Mouse (Mus musculus) v-Abl transformed pro-B cells (cell line): ENCODE results near the gene Strn.

ENCODE experiments used
- in situ Hi-C, 2 experiments: fragments of 400-800 bp; cut with MboI; formaldehyde crosslinking; loops; one replicate each; pipeline ENCODE4 v1.15.1; 2025; ENCODE audit not compliant: unreplicated experiment in 2 of 2

Gene Strn

DNA sequence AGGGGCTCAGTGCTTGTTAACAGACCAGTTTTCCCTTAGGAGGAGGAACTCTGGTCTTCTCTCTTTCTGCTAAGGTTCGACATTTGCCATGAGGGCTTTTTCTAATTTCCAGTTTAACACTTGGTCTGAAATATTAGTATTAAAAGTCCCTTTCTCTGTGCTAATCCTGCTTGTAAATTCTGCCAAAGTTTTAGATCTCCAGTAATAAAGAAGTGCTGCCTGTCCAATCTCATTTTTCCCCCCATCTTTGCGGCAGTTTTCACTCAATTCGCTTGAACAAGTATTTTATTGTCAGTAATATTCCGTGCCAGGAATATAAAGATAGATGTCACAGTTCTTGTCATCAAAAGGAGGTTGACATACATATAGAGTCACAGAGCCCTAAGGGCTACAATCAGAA, at the start of gene Strn:
Gene Strn (minus strand): TSS at position 101 of the 400 bp plus-strand sequence.
- in situ Hi-C loops, result loop anchor here in 1 of 2 experiments (10.0 kb wide), 1 partner anchor 198 kb away; the partner anchor contains the start of genes Cebpz and Ndufaf7

DNA sequence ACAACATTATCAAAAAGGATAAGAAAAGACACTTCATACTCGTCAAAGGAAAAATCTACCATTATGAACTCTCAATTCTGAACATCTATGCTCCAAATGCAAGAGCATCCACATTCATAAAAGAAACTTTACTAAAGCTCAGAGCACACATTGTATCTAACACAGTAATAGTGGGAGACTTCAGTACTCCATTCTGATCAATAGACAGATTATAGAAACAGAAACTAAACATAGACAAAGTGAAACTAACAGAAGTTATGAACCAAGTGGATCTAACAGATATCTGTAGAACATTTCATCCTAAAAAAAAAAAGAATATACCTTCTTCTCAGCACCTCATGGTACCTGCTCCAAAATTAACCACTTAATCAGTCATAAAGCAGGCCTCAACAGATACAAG, 41.8 kb upstream of the Strn start:
- in situ Hi-C loops, result no loop called here

DNA sequence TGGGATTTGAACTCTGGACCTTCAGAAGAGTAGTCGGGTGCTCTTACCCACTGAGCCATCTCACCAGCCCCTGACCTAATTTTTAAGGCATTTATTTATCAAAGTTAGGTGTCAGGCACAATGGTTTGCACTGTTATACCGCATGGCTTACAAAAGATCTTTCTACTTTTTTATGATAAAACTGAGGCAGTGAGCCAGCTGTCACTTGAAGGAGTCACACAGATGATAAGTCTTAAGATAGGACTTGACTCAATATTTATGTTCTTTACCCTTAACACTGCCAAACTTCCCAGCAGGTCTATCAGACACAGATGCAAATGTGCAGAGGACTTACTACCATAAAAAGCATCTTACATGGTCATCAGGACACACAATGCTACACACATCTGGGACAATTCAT, 35.3 kb upstream of the Strn start:
- in situ Hi-C loops, result no loop called here

DNA sequence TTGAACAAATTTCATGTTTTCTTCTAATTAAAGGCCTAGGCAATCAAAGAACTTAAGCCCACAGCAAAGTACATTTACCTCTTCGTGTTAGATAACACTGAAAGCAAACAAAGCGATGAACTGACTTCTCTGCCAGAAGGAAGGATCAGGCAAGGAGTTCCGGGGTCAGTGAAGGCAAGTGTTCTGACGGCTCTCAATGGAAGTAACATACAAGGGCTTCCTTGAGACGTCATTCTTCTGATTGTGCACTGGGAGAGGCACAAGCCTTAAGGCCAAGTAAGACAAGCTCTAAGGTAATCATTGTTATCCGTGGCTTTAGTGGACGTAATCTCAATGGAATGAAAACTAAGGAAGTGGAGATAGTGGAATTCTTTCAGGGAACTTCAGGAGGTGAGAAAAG, 33.9 kb upstream of the Strn start:
- in situ Hi-C loops, result no loop called here

DNA sequence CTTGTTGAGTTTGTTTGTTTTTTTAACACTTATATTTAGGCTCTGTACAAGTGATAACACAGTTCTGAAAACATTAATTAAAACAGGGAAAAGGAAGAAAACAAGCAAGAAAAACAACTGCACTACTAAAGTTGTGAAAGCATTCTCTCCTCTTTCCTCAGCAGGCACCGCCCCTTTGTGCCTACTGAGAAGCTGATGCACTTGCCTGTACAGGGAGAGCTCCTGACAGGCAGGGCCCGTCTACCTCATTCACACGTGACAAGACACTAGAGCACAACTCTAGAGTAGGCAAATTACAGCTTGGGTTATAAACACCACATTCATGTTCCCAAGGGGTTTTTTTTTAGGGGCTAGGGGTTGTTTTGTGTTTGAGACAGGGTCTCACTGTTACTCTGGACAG, 32.3 kb upstream of the Strn start:
- in situ Hi-C loops, result no loop called here

DNA sequence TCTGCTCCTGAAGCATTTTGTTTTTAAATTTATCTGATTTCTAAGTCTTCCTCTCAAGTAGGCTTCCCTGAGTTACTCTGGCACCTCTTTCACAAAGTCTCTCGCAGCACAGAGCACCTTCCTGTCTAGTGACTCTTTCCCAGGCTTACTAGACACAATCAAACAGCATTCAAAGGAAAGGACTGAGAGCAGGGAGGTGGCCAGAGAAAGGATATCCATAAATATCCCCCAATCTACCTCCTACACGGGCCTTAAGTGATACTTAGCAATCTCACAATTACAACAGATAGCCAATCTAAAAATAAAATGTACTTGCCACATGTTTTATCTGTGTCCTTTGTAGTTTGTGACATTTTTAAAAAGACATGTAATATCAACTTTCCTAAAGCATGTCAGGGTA, 31.9 kb upstream of the Strn start:
- in situ Hi-C loops, result no loop called here

DNA sequence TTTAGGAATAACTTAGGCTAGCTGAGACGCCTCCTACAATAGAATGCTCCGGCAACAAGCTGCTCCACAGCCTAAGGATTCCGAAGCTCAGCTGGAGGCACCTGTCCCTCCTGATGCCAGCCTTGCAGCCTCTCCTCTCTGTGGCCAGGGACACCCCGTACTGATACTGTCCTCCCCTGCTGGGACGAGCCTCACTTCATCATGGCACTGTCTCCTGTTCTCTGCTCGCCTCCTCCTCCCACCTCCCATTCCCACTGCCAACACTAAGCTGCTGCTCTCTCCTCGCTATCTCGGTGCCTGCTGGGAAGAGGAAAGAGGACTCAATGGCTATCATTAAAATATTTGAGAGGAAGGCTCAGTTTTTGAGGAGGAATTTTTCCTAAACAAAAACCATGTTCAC, 30.6 kb upstream of the Strn start:
- in situ Hi-C loops, result no loop called here

DNA sequence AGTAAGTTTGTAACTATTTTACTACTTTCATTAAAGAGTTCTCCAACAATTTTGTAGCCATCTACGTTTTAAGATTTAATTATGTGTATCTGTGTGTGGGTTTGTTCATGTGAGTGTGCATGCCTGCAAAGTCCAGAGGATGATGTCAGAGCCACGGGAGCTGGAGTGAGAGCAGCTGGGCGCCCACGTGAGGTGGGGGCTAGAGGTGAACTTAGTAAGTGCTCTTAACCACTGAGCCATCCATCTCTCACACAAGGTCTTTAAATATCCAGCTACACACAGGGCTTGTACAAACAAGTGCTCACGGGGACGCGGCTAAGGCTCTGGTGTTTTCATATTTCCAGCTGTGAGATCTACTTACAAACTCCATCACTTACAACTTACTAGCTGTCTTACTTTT, 29.1 kb upstream of the Strn start:
- in situ Hi-C loops, result no loop called here

DNA sequence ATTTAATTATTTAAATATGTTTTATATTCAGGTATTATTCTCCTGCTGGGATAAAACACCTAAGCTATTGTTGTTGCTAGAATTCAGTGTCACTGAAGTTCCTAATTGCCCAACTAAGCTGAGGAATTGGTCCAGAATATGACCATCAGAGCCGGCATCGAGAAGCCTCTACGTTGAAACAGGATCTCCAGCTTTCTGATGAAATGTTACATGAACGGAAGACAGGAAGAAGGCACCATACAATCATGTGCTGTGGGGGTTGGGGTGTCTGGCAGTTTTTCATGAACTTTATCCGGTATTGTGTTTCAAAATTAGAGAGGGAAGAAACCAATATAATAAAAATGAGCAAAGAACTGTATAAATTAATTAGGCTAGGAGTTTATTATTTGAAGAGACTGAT, 26.3 kb upstream of the Strn start:
- in situ Hi-C loops, result no loop called here

DNA sequence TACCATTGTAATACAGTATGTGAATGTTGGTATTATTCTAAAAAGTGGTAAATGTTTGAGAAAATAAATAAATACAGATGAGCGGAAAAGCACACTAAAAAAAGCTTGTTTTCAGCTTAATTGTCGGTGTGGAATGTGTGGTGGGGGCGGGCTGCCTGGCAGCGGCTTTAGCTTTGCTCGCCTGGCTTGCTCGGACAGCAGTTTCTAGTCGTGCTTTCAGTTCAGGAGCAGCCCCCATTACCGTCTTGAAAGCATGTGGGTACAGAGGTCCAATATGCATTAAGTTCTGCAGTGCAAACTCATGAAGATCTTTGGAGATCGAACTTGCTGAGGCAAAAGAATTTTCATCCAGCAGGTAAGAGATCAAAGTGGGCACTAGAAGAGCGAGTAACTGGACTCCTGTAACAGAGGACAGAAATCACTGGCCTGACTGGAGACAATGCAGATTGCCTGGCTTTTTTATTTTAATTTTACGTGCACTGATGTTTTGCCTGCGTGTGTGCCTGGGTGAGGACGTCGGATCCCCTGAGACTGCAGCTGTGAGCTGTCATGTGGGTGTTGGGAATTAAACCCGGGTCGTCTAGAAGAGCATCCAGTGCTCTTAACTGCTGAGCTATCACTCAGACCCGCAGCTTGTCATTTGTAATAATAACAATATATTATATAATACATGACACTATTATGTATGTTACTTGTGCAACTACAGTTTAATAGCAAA, 16.1 kb upstream of the Strn start:
- in situ Hi-C loops, result no loop called here

DNA sequence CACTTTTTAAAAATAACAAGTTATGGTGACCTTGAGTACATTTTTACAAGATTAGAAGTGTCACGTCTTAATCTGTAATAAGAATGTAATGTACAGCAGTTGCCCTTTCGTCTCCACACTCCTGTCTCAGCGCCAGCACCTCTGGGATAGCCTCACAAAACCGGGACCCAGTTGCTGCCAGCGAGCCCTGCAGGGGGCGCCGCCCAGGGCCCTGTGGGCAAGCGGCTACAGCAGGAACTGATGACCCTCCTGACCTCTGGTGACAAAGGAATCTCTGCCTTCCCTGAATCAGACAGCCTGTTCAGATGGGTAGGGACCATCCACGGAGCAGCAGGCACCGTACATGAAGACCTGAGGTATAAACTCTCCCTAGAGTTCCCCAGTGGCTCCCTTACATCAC, 15.1 kb upstream of the Strn start:
- in situ Hi-C loops, result no loop called here

DNA sequence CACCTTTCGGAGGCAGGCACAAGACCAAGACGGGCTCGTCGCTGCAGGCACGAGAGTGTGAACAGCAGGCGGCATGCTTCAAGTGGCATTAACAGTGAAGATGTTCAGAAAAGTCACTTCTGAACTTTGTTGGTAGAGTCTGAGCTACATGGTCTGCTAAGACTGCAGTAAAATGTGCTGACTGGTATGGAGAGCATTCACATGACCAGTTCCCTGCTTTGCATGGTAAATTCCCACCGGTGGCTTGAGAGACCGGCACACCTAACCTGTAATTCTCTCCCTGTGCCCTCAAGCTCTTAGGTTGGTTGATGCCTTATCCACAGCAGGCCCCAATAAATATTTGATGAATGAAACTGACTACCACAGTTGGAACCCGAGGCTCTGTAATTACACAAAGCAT, 11.4 kb upstream of the Strn start:
- in situ Hi-C loops, result no loop called here

DNA sequence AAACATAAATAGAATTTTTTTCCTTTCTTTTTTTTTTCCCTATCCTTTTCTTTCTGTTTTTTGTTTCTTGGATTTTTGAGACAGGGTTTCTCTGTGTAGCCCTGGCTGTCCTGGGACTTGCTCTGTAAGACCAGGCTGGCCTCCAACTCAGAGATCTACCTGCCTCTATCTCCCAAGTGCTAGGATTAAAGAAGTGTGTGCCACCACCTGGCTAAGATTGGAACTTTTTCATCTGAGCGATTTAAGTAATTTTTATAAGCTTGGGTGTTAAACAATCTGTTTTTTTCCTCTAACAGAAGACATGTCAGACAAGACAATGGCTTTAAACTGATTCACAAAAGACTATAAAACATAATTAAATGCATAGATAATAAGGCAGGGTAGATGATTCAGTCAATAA, 1.4 kb upstream of the Strn start:
- in situ Hi-C loops, result loop anchor here in 1 of 2 experiments (10.0 kb wide), 1 partner anchor 196 kb away; the partner anchor contains the start of genes Cebpz and Ndufaf7

DNA sequence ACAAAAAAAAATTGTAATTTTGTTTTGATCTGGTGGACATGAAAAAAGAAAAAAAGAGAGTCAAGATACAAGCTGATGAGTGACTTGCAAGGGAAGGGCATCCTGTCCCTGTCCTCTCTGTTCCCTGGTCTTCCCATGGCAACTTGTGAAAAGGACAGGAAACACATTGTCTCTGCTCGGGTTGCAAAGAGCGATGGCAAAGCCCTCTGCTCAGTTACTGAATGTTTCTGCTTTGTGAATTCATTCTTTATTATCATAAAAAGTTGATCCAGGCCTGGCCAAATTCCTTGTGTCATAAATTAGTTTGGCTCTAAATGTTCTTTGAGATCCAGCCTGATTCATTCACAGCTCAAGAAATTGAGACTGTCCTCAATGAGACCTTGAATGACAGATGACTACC, 775 bp upstream of the Strn start:
- in situ Hi-C loops, result loop anchor here in 1 of 2 experiments (10.0 kb wide), 1 partner anchor 197 kb away; the partner anchor contains the start of genes Cebpz and Ndufaf7

DNA sequence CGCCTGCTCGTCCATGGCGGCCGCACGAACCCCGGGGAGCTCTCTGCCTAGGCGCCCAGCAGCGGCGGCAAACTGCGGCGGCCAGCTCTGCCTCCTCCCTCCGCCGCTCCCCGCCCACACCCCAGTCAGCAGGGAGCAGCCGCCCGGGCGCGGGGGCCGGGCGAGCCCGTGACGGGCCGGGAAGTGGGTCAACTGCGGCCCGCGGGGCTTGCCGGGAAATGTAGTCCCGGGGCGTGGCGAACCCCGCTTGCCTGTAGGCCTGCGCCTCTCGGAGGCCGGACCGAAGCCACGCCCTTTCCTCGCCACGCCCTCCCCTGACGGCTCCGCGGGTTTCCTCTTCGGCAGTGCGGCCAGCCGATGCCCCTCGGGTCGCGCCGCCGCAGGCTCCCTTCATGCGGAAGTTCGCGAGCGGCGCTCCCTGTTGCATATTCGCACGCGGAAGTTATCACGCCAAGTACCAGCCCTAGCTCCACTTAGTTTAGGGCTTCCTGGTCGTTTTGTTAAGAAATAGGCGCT, 465 bp downstream of the Strn start:
- in situ Hi-C loops, result loop anchor here in 1 of 2 experiments (10.0 kb wide), 1 partner anchor 198 kb away; the partner anchor contains the start of genes Cebpz and Ndufaf7

DNA sequence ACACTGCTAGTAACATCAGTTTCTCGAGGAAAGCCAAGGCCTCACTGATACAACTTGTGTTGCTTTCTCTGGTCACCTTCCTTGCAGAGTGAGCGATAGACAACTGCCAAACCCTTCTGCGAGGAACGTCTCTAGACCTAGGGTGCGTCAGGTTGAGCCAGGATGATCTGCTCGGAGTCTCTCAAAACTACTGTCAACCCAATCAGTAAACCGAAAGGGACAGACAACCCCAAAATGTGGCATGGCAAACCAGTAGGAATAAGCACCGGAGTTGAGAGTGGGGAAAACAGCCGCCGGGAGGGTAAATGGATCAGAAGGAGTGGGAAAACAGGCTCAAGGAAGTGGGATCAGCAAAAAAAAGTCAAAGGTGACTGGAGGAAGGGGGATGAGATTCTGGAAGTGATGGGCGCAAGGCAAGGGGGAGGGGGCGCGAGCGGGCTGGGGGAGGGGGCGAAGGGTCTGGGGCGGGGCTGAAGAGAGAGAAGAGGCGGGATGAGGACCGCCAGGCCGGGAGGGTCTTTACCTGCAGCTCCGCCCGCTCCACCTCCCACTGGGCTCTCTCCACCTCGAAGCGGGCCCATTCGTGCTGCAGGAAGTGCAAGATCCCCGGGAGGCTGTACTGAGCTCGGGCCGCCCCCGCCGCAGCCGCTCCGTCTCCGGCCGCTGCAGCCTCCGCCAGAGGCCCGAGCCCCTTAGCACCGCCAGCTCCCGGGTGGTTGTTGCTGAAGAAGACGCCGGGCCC, 1.1 kb downstream of the Strn start:
- in situ Hi-C loops, result loop anchor here in 1 of 2 experiments (10.0 kb wide), 1 partner anchor 199 kb away; the partner anchor contains the start of genes Cebpz and Ndufaf7

DNA sequence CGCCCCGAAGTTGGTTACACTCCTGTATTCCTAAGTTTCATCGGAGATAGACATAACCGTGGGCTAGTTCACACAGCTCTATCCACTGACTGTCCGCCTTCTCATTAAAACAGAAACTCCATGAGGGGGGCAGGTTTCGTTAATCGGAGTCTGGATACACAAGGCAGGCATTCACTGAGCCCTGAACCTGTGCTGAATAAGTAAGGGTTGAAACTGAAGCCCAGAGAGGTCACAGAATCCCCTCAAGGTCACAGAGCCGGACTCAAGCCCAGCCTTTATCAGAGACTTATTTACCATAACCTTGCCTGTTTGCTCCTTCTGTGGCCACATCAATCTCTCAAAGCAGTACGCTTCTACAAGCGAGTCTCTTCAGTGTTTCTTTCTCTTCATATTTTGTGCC, 2.2 kb downstream of the Strn start:
- in situ Hi-C loops, result loop anchor here in 1 of 2 experiments (10.0 kb wide), 1 partner anchor 200 kb away; the partner anchor contains the start of genes Cebpz and Ndufaf7

DNA sequence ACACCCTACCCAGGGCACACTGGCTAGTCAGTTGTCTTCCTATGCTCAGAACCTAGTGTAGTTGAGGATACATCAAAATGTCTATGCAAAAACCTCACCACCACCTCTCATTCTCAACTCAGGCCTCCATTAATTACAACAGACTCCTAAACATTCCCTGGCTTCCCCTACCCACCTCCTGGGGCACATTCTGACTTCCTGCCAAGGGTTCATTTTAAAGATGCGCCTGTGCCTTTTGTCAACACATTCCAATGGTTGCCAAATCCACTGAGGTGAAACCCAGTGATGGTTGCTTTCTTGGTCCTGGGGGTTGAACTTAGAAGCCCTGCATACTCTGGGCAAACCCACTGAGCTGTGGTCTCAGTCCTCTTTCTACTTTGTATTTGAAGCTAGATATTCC, 4.9 kb downstream of the Strn start:
- in situ Hi-C loops, result loop anchor here in 1 of 2 experiments (10.0 kb wide), 1 partner anchor 203 kb away; the partner anchor contains the start of genes Cebpz and Ndufaf7

DNA sequence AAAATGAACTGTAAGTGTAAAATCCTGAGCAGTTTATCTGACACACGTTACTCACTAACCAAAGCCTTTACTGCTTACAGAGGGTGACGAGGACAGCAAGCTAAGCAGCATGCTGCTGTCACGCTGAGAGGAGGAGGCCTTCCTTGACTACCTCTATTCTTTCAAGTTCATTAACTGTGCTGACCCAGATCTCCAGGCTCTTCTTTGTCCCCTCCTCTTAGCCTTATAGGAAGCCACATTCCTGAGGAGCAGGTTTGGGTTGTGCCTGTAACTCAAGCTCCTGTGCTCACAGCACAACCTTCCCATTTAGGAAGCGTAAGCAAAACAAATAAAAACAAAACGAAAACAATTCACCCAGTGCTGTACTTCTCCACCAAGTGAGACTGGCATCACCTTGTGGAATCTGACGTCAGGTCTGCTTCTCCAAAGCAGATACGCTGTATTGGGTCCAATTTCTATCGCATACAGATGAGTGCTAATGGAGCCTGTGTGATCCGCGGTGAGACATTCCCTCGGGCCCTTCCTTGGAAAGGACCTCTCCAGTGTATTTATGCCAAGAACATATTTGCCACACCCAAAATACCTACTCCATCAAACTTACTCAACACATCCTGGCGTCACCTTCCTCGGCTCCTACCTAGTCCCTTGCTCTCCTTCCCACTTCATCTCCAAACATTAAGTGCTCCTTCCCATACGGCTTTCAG, 10.1 kb downstream of the Strn start:
- in situ Hi-C loops, result no loop called here

DNA sequence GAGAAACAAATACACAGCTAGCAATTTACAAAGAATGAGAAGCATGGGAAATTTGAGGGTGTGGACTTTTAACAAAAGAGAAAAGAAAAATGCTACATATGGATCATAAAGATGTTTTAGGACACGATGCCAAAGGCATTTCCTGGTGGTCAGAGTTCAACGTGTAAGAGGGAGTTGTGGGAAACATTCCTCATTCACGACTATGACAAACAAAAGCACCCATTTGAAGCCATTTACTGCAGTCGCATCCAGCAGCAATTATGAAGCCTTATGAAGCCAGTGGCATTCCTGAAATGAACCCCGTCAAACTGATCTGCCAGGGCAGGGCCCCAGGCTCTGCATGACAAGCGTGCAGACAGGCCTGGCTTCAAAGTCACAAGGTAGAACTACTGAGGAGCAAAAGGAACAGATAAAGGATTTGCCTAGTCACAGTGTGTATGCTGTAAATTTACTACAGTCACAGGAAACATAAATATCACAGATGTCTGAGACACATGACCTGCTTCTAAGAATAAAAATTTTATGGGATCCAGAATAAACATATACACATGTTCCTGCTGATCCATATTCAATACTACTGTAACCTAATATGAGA, 12.4 kb downstream of the Strn start:
- in situ Hi-C loops, result no loop called here
